Mouse (Mus musculus) stomach, postnatal 0 days (tissue): ENCODE measurements around the gene 1810043G02Rik.

Experiments
- CTCF ChIP-seq: IDR thresholded peaks from 2 replicates; pipeline ENCODE4 v1.5.1; 2016; ENCODE audit warnings: antibody characterized with exemption, low read depth, mild to moderate bottlenecking, moderate library complexity
- EP300 ChIP-seq: optimal IDR thresholded peaks from 2 replicates; pipeline ENCODE3; 2016; ENCODE audit warnings: antibody characterized with exemption

DNA sequence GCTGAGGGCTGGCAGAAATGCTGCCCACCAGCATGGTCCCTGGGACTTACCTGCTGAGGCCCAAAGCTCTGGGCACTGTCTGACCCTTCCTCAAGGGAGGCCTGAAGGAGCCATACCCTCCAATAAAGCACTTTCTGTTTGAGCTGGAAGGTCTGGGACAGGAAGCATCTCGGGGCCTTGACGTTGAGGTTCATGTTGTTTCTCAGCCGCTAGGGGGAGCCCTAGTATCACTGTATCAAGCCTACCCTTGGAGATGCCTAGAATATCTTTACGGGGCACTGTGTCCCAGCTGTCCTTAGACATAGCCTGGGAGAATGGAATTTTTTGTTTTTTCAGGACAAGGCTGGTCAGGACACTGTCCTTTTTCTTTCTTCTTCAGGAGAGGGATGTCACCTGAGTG is 6.3 kb downstream of the 1810043G02Rik start:
- TF ChIP-seq CTCF (peak; percentile 96), EP300 (no peak)
